Mouse (Mus musculus) lung, embryonic 16.5 days (tissue): ENCODE data around the gene 3110070M22Rik. TPM values are rescaled to one million over a fixed set of nuclear protein-coding genes. Genes with fewer than 3 reads are reported as not detected.

Source experiments
- ATAC-seq: fragments of 200-750 bp; cut with Nextera tagmentation; 2 replicates; pipeline ENCODE4 v1.8.0; 2017; ENCODE audit warnings: low read depth, mild to moderate bottlenecking, moderate library complexity
- H3K27ac ChIP-seq: fragments of 300-500 bp; sonication (generic); 2 replicates; pipeline ENCODE4 v1.5.1; 2014; ENCODE audit warnings: mild to moderate bottlenecking, control low read depth, low read length
- H3K27me3 ChIP-seq: fragments of 300-500 bp; sonication (generic); 2 replicates; pipeline ENCODE4 v1.6.1; 2014; ENCODE audit warnings: low read depth, low read length, mixed read lengths; ENCODE audit not compliant: control insufficient read depth, insufficient read depth
- H3K36me3 ChIP-seq: fragments of 300-500 bp; sonication (generic); 2 replicates; pipeline ENCODE4 v1.6.1; 2014; ENCODE audit warnings: low read length; ENCODE audit not compliant: control insufficient read depth, insufficient read depth
- H3K4me1 ChIP-seq: fragments of 300-500 bp; sonication (generic); replicated peaks from 2 replicates; pipeline ENCODE4 v1.6.1; 2014; ENCODE audit warnings: low read length, mixed read lengths; ENCODE audit not compliant: control insufficient read depth, insufficient read depth
- H3K4me2 ChIP-seq: fragments of 300-500 bp; sonication (generic); 2 replicates; pipeline ENCODE4 v1.6.1; 2014; ENCODE audit warnings: low read depth, low read length, control low read depth
- H3K4me3 ChIP-seq: fragments of 300-500 bp; sonication (generic); 2 replicates; pipeline ENCODE4 v1.5.1; 2014; ENCODE audit warnings: mild to moderate bottlenecking, low read length, control low read depth
- H3K9ac ChIP-seq: fragments of 300-500 bp; sonication (generic); 2 replicates; pipeline ENCODE4 v1.6.1; 2014; ENCODE audit warnings: low read length, control low read depth
- H3K9me3 ChIP-seq: fragments of 300-500 bp; sonication (generic); 2 replicates; pipeline ENCODE4 v1.6.1; 2016; ENCODE audit warnings: low read length; ENCODE audit not compliant: control insufficient read depth
- WGBS: fragments of 180-500 bp; shearing (Covaris S2); extraction: QIAGEN DNeasy Blood & Tissue Kit; methylation state at CpG from one replicate; pipeline ENCODE4 v1.1.7; 2014; 5-methylcytosine and 5-hydroxymethylcytosine counted together
- polyA plus RNA-seq: library from polyadenylated mRNA; unstranded; fragments of >200 nt; fragmentation: Nextera tagmentation; extraction: Ambion mirVana; gene quantifications from 2 replicates; pipeline ENCODE4 v1.2.1, GENCODE M21; 2015

Gene 3110070M22Rik
- polyA plus RNA-seq, 1 experiment from 2014 or later, result 0.75 TPM

GRCm38 (mm10) chr13:119456342-119456741 lies 31.8 kb downstream of the 3110070M22Rik start:
- Histone ChIP-seq H3K27me3 (no peaks in the 10 kb centered on the region), H3K4me1 (no peaks in the 10 kb centered on the region), H3K4me3 (no peak overlapping the region), H3K4me2 (no peak overlapping the region), H3K9ac (no peak overlapping the region), H3K9me3 (no peaks in the 10 kb centered on the region), H3K36me3 (peaks cover 22% of the 10 kb centered on the region), H3K27ac (no peak overlapping the region)
- ATAC-seq, result no peak
- WGBS, result 89% methylated on average over 7 of the region's 7 CpGs

GRCm38 (mm10) chr13:119455082-119455481 lies 33.1 kb downstream of the 3110070M22Rik start:
- no peak overlapping the region for H3K9ac ChIP-seq
- H3K4me2 ChIP-seq, result no peak overlapping the region
- ATAC-seq, result no peak
- no peaks in the 10 kb centered on the region for H3K27me3 ChIP-seq
- peaks cover 33% of the 10 kb centered on the region for H3K36me3 ChIP-seq
- H3K27ac ChIP-seq, result no peak overlapping the region
- no peak overlapping the region for H3K4me3 ChIP-seq
- H3K9me3 ChIP-seq, result no peaks in the 10 kb centered on the region
- no peaks in the 10 kb centered on the region for H3K4me1 ChIP-seq

- H3K36me3 ChIP-seq, result peaks cover 31% of the 10 kb centered on the region
- H3K27ac ChIP-seq, result no peak overlapping the region
- H3K9me3 ChIP-seq, result no peaks in the 10 kb centered on the region
- H3K4me2 ChIP-seq, result no peak overlapping the region
- H3K27me3 ChIP-seq, result no peaks in the 10 kb centered on the region
- ATAC-seq, result no peak
- no peak overlapping the region for H3K4me3 ChIP-seq
- WGBS, result 91% methylated on average over 4 of the region's 4 CpGs
- H3K4me1 ChIP-seq, result no peaks in the 10 kb centered on the region
- no peak overlapping the region for H3K9ac ChIP-seq
These were observed 34.6 kb downstream of the 3110070M22Rik start for GRCm38 (mm10) chr13:119453563-119453962.

DNA sequence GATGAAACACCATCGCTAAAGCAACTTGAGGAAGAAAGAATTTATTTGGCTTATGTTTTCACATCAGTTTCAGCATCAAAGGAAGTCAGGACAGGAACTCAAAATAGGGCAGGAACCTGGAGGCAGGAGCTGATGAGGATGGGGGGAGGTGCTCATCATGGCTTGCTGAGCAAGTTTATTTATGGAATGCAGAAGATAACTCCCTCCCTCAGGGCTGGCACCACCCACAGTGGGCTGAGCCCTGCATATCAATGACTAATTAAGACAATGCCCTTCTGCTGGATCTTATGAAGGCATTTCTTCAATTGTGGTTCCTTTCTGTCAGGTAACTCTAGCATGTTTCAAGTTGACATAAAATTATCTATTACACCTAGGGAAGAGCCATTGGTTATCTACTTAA lies 45.9 kb downstream of the 3110070M22Rik start:
- Histone ChIP-seq H3K4me2 (no peak overlapping the region), H3K4me3 (no peak overlapping the region), H3K27ac (no peak overlapping the region), H3K36me3 (peaks cover 38% of the 10 kb centered on the region), H3K9ac (no peak overlapping the region), H3K27me3 (no peaks in the 10 kb centered on the region), H3K4me1 (no peaks in the 10 kb centered on the region), H3K9me3 (no peaks in the 10 kb centered on the region)
- WGBS, result 77% methylated on average over 1 of the region's 1 CpGs
- no peak for ATAC-seq

Other genes starting within 250 kb of the 3110070M22Rik start
- gene Paip1, start 59.8 kb downstream of the 3110070M22Rik start, polyA plus RNA-seq, result 64.0 and 82.9 TPM in 2 replicates
- gene 4833420G17Rik, start 25.6 kb downstream of the 3110070M22Rik start, polyA plus RNA-seq, result 56.9 and 62.2 TPM in 2 replicates
- 0.79 and 1.6 TPM in 2 replicates for gene Tmem267, start 344 bp downstream of the 3110070M22Rik start, polyA plus RNA-seq
- 0.06 and 0.23 TPM in 2 replicates for gene Ccl28, start 135.4 kb upstream of the 3110070M22Rik start, polyA plus RNA-seq
- gene Hmgcs1, start 202.0 kb upstream of the 3110070M22Rik start, polyA plus RNA-seq, result 89.4 and 99.0 TPM in 2 replicates